Mouse (Mus musculus) cerebellum, postnatal 14 days (tissue): ENCODE data around the gene Srd5a1.
"Not testable (repeated sequence)": the region's sequence is repeated elsewhere in the genome, so short reads cannot be mapped to it uniquely, and the experiment has no call there.

Source experiments
- DNase-seq, 2 experiments: peaks; one replicate each; pipeline ENCODE4 v3.0.0; 2021; ENCODE audit warnings: mixed read lengths in 2 of 2

Gene Srd5a1

GRCm38 (mm10) chr13:69623843-69624242 is 12.6 kb upstream of the Srd5a1 start:
- DNase-seq: no peak

- DNase-seq: no peak
Measured at GRCm38 (mm10) chr13:69616716-69617115, 5.5 kb upstream of the Srd5a1 start.

DNA sequence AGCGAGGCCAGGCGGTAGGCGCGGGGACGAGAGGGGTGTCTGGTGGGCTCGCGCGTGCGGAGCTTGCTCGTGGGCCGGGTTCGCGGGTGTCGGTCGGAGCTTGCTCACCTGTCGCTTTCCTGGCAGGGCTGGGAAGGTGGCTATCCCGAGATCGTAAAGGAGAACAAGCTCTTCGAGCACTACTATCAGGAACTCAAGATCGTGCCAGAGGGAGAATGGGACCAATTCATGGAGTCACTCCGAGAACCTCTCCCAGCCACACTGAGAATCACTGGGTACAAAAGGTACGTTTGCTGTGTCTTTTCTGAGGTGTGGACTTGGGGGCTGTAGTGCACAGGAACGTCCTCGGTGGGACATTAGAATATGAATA is 918 bp upstream of the Srd5a1 start:
- no peak for DNase-seq

DNA sequence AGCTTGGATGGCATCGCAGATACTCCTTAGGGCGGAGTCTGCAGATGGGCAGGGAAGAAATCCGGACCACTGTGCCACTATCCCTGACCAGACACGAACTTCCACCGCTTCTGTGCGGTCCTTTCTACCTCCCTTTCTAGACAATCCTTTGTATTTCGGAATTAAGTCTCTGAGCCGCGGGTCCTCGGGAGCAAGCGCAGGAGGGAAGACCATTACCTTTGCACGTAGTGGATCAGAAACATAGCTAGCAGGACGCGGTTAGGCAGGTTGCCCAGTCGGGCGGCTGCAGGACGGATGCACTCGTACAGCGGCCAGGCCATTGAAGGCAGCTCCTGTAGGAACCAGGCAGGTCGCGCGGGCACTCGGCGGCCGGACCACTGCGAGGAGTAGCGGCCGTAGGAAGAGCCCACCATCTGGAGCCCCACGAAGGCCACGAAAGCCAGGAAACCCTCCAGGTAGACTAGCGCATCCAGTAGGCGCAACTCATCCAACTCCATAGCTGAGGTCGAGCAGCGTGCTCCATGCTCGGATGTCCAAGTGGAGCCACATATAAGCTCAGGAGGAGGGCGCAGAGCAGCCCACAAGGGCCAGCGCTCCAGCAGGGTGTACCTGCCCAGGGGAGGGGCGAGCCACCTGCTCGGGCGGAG is 368 bp downstream of the Srd5a1 start:
- peak; percentile 79 for DNase-seq

DNA sequence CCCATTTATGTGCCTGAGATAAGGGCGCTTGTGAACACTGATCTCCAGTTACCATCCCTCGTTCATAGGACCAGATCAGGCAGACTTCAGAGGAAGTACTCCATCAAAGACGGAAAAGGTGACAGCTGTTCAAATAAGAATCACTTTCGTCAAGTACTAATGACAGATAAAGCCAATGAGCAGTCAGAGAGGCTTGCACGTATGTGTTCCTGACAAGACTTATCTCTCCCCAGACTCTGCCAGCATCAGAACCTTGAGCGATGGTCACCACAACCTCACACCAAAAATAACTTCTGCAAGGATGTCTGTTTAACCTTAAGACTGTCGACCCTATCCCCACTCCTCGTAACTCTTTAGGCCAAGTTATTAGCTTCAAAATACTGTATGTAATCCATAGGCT is 2.5 kb downstream of the Srd5a1 start:
- DNase-seq: no peak

DNA sequence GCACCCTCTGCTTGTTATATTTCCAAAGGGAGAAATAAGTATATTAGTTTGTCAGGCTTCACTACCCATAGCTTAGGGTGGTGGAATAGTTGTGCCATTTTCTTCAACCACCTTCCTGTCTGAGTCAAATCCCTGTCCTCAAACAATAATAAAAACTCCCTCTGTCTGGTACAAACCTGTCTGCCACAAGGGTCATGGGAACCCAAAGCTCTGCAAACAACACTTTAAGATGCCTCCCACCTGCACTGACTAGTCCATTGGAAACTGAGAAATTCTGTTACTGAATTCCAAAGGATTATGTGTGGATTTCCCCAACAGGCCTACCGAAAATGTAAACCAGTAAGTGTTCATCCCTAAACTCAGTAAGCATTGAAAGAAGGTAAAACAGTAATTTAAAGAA is 6.6 kb downstream of the Srd5a1 start:
- DNase-seq: no peak

DNA sequence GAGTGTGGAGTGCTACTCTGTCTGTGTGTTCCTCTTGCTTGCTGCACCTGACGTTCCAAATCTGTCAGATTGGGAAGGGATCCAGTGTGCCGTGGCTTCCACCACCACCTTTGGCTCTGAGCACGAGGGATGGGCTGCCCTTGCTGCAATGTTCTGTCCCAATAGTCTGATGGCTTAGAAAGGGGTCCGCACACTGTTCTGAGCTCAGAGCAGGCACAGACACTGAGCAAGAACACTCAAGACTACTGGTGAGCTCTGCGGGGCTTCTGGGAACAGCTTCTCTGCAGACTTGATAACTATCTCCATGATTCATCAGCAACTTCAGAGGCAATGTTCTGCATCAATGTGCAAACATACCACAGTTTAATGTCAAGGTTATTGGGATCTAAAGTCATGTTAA is 9.9 kb downstream of the Srd5a1 start:
- DNase-seq: peak in 1 of 2 experiments; percentile 32

- DNase-seq: not testable (repeated sequence)
Measured at GRCm38 (mm10) chr13:69600863-69601262, 10.4 kb downstream of the Srd5a1 start.

GRCm38 (mm10) chr13:69598867-69599266 is 12.4 kb downstream of the Srd5a1 start:
- DNase-seq: no peak

DNA sequence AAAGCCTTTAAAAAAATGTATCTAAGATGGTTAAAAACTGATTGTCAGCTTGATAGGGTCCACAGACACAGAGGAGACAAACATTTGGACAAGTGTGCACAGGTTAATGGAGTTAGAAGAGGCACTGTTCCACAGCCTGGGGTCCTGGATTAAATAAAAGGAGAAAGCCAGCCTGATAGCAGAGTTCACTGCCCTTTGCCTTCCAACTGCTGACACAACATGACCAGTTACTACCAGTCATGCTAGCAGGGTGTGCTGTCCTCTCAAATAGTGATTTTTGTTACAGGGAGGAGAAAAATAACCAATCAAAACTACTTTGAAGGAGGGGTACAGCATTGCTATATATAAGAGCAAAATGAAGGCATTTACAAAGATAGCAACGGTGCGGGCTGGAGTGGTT is 14.7 kb downstream of the Srd5a1 start:
- DNase-seq: no peak

DNA sequence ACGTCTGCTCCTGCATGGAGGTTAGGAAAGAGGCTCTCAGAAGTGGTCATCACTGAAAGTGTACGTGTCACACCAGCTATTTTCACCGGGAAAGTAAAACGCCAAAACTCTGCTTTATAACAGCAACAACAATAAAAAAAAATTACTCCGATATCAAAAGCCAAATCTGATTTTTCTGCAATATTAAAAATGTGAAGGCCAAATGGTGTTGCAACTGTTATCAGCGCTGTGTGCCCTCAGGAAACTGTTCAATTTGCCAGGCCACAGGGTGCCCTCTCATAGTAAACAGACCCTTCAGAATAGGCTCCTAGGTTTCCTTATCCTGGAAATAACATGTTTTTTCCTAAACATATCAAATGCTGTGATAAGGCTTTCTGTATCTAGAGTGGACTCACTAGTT is 15.3 kb downstream of the Srd5a1 start:
- DNase-seq: no peak

DNA sequence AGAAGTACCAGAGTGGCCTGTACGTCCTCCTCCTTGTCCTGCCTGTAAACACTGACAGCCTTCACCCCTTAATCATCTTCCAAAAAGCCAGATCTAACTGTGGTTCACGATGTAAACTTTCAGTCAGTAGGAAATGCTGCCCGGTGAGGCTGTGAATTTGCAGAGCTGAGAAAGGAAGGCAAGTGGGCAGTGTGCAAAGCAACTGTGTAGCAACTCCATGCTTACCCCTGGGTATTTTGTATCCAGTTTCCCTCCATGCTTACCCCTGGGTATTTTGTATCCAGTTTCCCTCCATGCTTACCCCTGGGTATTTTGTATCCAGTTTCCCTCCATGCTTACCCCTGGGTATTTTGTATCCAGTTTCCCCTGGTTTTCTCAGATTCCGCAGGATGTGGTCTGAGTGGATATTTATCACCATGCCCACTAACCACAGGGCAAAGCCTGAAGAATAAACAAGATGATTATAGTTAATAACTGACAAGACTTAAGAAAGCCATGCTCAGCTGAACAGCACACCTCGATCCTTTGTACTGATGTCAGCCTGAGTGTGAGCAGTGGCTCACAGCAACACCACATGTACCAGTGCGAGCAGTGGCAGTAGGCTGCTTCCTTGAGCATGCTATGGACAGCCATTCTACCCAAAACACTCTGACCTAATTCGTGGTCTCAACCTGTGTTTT is 16.5 kb downstream of the Srd5a1 start:
- DNase-seq: no peak

- DNase-seq: no peak
Measured at GRCm38 (mm10) chr13:69593453-69593852, 17.8 kb downstream of the Srd5a1 start.

GRCm38 (mm10) chr13:69592226-69592625 is 19.0 kb downstream of the Srd5a1 start:
- DNase-seq: no peak

DNA sequence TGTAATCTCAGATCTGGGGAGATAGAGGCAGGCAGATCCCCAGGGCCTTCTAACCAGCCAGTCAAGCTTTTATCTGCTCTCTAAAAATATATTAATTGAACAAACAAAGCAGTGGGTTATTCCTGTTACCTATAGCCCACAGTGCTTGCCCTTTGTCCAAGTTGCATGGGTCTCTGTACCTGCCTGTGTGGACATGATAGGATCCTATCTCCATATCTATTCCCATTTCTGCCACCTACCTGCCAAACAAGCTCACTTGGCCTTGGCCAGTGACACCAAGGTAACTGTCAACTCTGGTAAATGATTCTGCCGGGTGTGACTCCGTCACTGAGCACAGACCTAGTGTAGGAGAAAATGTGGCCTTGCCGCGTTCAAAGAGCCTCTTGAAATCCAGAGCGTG is 19.9 kb downstream of the Srd5a1 start:
- DNase-seq: no peak

DNA sequence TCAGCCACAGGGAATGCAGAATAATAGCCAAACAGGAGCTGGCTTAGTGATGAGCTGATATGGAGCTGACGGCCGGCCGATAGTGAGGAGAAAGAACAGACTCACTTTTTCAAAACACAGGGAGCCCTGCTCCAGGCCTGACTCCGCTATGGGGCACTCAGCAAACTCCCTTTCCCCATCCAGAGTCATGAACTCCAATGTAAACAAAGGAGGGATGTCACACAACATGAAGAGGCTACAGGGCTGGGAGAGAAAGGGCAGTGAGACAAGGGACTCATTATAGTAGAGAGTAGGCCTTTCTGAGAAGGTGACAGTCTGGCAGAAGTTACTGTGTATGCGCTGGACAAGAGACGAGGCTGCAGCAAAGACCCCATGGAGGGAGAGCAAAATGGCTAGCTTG is 23.0 kb downstream of the Srd5a1 start:
- DNase-seq: no peak

DNA sequence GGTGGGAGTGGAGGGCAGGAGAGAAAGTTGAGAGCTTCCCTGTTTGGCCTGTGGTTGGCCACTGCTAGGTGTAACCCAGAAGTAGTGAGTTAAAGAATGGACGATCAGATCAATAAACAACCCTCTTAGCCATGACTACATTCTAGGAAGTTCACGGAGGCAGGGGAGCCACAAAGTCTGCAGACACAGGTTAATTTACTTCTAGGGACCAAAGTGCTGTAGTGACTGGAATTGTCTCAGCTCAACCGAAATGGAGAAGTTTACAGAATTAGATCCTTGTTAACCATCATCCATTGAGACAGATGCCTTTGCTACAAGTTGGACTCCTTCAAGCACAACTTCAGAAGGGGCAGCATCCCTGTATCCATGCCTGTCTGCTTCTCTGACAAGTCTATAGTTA is 23.4 kb downstream of the Srd5a1 start:
- no peak for DNase-seq

- no peak for DNase-seq
Measured at GRCm38 (mm10) chr13:69586337-69586736, 24.9 kb downstream of the Srd5a1 start.

DNA sequence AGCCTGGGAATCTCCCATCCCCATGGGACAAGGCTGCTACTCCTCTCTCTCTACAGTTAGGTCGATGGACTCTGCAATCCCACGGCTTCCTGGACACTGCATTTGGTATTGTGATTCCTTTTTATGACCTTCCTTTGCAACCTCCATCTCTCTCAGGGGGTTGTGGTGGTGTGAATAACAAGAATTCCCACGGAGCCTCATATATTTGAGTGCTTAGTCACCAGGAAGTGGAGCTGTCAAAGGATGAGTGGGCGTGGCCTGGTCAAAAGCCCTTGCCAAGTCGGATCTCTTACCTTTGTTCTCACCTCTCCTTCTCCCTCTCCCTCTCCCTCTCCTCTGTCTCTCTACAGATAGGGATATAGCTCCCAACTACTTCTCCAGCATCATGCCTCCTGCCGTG is 25.4 kb downstream of the Srd5a1 start:
- DNase-seq: no peak

GRCm38 (mm10) chr13:69583591-69583990 is 27.7 kb downstream of the Srd5a1 start:
- no peak for DNase-seq

- DNase-seq: no peak
Measured at GRCm38 (mm10) chr13:69582411-69582810, 28.8 kb downstream of the Srd5a1 start.

GRCm38 (mm10) chr13:69577181-69577834 is 33.9 kb downstream of the Srd5a1 start:
- peak; percentile 22 for DNase-seq

- peak; percentile 64 to 83 for DNase-seq
Measured at GRCm38 (mm10) chr13:69576676-69577075, 34.6 kb downstream of the Srd5a1 start.

DNA sequence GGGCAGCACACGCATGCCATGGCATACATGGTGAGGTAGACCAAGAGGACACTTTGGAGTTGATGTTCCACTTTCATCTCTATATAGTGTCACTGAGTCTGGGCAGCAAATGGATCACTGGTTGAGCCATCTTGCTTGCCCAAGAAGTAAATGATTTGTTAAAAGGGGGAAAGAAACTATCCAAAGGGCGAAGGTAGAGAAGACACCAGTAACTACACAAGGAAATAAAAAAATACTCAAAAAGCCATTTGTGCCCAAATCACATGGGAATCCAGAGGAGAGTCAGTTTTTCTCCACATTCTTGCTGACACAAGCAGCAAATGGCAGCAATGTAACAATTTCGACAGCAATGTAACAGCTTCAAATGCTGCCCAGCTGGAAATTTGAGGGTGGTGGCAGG is 38.6 kb downstream of the Srd5a1 start:
- no peak for DNase-seq
